Mouse (Mus musculus) bone marrow macrophage, adult 2 months (primary cell): ENCODE results near the gene Trappc2. TPM values are rescaled to one million over a fixed set of nuclear protein-coding genes. Genes with fewer than 3 reads are reported as not detected.

Source experiments
- H3K27ac ChIP-seq: 2 replicates; pipeline ENCODE4 v1.5.1; 2012; ENCODE audit warnings: low read depth, low read length; ENCODE audit not compliant: insufficient read depth
- H3K4me1 ChIP-seq: 2 replicates; pipeline ENCODE4 v1.6.1; 2012; ENCODE audit warnings: low read length; ENCODE audit not compliant: control insufficient read depth, insufficient read depth
- H3K4me3 ChIP-seq: 2 replicates; pipeline ENCODE4 v1.5.1; 2012; ENCODE audit warnings: mild to moderate bottlenecking, low read length, moderate library complexity; ENCODE audit not compliant: insufficient read depth
- CTCF ChIP-seq: IDR thresholded peaks from 2 replicates; pipeline ENCODE4 v1.5.1; 2012; ENCODE audit warnings: low read depth, mild to moderate bottlenecking, low read length, moderate library complexity
- POLR2A ChIP-seq: IDR thresholded peaks from 2 replicates; pipeline ENCODE4 v1.6.1; 2012; ENCODE audit warnings: mild to moderate bottlenecking, low read depth, low read length, borderline replicate concordance
- polyA plus RNA-seq: library from polyadenylated mRNA; stranded (reverse); fragments of >200 nt; gene quantifications from 2 replicates; pipeline ENCODE4 v1.2.4, GENCODE M21; 2012; ENCODE audit not compliant: missing spikeins, insufficient read depth, insufficient read length

Trappc2 gene
- polyA plus RNA-seq, 1 experiment, result 20.0 TPM

DNA sequence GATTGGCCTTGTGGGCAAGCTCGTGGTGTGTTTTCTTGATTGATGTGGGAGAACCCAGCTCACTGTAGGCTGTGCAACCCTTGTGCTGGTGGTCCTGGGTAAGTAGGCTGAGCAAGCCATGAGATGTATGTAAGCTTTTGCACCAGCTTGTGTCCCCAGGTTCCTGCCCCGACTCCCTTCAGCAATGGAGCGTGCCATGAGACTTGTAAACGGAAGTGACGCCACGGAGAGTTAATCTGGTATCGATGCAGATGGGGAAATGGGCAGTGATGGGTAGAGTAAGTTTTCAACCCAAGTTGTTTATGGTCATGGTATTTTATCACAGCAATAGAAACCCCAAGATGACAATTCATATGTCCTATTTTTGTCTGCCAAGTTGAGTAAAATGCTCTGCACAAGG is 27.9 kb downstream of the Trappc2 start:
- Histone ChIP-seq H3K4me1 (peaks cover 7% of the 10 kb centered on the region), H3K27ac (no peak overlapping the region), H3K4me3 (no peak overlapping the region)
- no peak for TF ChIP-seq POLR2A
- TF ChIP-seq CTCF, result no peak

DNA sequence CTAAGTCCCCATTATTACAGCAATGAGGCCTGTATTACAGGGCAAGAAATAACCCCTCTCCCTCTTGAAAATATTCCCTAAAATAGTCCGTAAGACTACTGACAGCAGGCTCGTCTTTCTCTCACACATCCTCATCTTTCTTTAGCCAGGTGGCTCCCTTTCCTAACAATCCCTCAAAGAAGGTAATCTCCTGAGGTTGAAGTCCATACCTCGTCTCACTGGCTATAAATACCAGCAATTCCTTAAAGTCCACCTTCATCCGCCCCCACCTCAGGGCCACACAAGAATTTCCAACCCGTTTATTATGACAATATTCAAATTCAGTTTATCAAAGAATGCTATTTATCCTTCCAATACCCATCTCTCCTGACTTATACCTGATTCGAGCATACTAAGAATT is 32.2 kb downstream of the Trappc2 start:
- H3K27ac ChIP-seq, result no peak overlapping the region
- H3K4me1 ChIP-seq, result peaks cover 19% of the 10 kb centered on the region
- no peak overlapping the region for H3K4me3 ChIP-seq
- no peak for TF ChIP-seq POLR2A
- TF ChIP-seq CTCF, result no peak

DNA sequence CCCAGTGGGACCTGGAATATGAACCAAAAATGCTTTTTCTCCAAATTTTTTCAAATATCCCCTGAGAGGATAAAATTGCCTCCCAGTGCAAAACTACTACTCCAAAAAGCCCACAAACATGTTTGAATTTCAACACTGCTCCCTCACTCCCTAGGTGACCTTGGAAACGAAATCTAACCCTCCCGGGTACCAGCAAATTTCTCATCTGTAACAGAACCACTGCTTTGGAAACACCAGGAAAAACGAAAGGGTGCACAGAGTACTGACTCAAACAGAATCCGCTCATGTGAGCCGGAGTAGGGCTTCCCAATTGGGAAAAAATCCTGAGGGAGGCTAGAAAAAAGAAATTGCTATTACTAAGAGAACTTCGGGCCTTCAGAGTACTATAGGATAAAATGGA is 37.0 kb downstream of the Trappc2 start:
- H3K27ac ChIP-seq, result no peak overlapping the region
- peak overlapping the region; percentile 8 for H3K4me3 ChIP-seq
- TF ChIP-seq POLR2A (no peak), CTCF (no peak)
- H3K4me1 ChIP-seq, result peaks cover 12% of the 10 kb centered on the region

DNA sequence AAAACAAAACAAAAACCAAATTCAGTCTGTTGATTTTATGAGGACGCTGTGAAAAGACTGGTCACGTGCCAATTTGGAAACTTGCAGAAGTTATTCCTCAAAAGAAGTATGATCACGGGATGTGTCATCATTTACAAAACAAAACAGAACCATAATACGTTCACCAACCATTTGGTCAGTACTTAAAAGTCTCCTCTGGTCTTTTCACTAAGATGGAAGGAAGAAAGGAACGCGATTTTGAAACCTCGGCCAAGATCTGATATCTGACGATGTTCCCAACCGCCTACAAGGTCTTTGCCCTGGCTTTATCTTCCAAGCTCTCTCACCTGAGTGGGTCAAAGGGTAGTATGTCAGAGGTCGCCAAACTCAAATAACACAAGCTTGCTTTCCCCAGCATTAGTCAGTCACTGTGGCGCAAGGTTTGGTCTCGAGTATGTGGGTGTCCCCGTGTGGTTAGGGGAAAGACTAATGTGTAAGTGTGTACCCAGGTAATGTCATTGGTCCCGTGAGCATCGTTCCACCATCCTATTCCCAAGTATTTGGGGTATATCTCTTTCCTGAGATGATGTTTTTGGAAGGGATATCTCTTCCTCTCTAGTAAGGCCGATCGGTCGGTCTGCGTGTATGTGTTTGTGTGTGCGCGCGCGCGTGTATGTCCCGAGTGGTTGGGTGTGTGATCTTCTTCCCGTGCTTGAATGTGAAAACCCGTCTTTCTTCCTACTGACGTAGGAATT is 38.4 kb downstream of the Trappc2 start:
- H3K27ac ChIP-seq, result peak overlapping the region; percentile 75
- H3K4me1 ChIP-seq, result peaks cover 12% of the 10 kb centered on the region
- H3K4me3 ChIP-seq, result peak overlapping the region; percentile 99
- TF ChIP-seq POLR2A (no peak), CTCF (no peak)

- Histone ChIP-seq H3K27ac (peak within 1 kb of the TSS; percentile 75), H3K4me1 (peaks cover 12% of the 10 kb centered on the region), H3K4me3 (peak within 1 kb of the TSS; percentile 99)
- TF ChIP-seq POLR2A (no peak), CTCF (no peak)
These were observed 39.1 kb downstream of the Trappc2 start, which contains the start of gene Rab9 for GRCm38 (mm10) chrX:166479365-166479983. Rab9 (minus strand) TSS chrX:166479867.

DNA sequence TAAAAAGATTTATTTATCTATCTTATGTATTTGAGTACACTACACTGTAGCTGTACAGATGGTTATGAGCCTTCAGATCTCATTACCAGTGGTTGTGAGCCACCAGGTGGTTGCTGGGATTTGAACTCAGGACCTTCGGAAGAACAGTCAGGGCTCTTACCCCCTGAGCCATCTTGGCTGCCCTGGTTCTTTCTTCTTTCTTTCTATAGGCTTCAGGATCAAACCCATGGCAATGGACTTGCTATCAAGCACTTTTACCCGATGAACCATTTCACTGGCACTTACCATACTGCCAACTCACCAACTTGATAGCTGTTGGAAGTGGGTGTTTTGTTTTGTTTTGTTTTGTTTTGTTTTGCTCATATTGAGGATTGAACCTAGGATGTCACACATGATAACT is 54.7 kb downstream of the Trappc2 start:
- Histone ChIP-seq H3K4me3 (no peak overlapping the region), H3K4me1 (peaks cover 3% of the 10 kb centered on the region; the same call in 1 of the 2 replicates), H3K27ac (no peak overlapping the region)
- TF ChIP-seq CTCF, result no peak

DNA sequence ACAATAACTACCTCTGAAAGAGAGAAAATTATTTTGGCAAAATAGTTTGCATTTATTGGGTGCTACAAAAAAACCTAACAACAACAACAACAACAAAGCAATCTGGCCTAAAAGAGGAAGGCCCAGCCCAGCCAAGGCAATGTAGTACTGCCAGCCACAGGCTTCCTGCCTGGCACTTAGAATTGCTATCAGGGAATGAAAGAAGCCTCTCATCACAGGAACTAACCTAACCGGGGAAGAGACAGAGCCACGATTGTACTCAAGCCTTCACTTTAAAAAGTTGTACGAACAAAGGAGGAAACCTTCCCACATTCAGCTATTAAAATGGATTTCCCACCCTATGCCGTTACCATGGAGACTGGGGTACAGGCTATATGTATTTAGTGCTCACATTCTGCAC is 57.4 kb downstream of the Trappc2 start:
- Histone ChIP-seq H3K27ac (peak overlapping the region; percentile 54; the same call in 1 of the 2 replicates), H3K4me3 (no peak overlapping the region), H3K4me1 (peaks cover 8% of the 10 kb centered on the region)
- TF ChIP-seq POLR2A (no peak), CTCF (no peak)

DNA sequence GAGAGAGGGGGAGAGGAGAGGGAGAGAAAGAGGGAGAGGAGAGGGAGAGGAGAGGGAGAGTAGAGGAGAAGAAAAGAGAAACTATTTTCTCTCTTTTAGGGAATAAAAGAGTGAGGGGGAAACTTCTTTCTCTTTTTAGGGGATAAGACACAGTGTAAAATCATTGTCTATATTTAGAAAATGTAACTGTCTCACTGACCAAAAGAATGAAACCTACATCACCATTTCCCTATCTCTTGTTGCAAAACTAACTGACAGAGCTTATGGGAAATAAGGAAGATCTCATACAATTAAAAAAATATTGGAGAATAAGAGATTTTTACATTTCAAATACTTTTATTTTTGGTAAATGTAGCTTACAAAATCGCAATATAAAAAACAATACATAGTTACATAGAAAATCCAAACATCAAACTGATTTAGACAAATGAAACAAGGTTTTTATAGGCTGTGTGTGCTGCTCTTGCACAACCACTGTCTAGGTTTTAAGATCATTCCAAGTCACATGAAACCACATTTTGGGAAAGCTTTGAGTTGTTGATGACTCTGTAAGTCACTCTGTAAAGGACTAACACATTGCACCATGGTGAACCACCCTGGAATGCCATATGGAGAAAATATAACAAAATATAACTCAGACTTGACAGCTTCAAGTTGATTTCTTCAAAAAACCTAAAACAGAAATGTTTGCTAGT is 59.3 kb downstream of the Trappc2 start:
- Histone ChIP-seq H3K27ac (peak overlapping the region; percentile 80), H3K4me1 (peaks cover 8% of the 10 kb centered on the region), H3K4me3 (no peak overlapping the region)
- no peak for TF ChIP-seq CTCF
- TF ChIP-seq POLR2A, result no peak

Other genes with a start within 250 kb of the Trappc2 start
- not detected in 2 replicates for gene Gpm6b, start 201.7 kb upstream of the Trappc2 start, polyA plus RNA-seq
- 6.1 and 6.7 TPM in 2 replicates for gene Ofd1, start 130 bp downstream of the Trappc2 start, polyA plus RNA-seq
- gene Rab9, start 39.3 kb downstream of the Trappc2 start, polyA plus RNA-seq, result 68.3 and 75.3 TPM in 2 replicates
- 2.6 TPM in 2 replicates for gene Tceanc, start 78.0 kb downstream of the Trappc2 start, polyA plus RNA-seq
- gene Egfl6, start 145.1 kb downstream of the Trappc2 start, polyA plus RNA-seq, result not detected in 2 replicates